ENCODE assay signal across 10 mouse cellular contexts in genomic region chr3:149233191-149233641, GRCm38 (mm10).
DNase-seq lines count a peak whose midpoint lies in the region; ATAC-seq lines count a peak whose summit lies in the region.
"Had no signal": no experiment of that assay in that cellular context is flagged by ENCODE, and none has a peak within 500 bp of the region (broad histone marks: within the 10 kb centered on the region; RNA-seq: fewer than 3 reads in every experiment).

No protein-coding gene starts in this region.

- no peak overlapping the region for H3K9ac ChIP-seq in kidney, embryonic 14.5 days (ENCODE audit: low read depth, low read length)
- H3K9ac ChIP-seq in stomach, embryonic 16.5 days (ENCODE audit: low read length) = no peak overlapping the region

- no peak for DNase-seq in kidney, adult 9 months
- DNase-seq in right cerebral cortex, adult 18-20 months = peak; percentile 76
- DNase-seq in right cerebral cortex, postnatal 14 days = no peak
- DNase-seq in layer of hippocampus, adult 9-10 months (ENCODE audit: low spot score) = peak; percentile 33
- DNase-seq in retina, embryonic 14.5 days (ENCODE audit: low spot score) = no peak
- DNase-seq in ovary, postnatal 14 days (ENCODE audit: low spot score) = no peak
- DNase-seq: liver; thymus, postnatal 25 days had no signal

- peak overlapping the region; percentile 44; the same call in 1 of the 2 replicates for H3K27ac ChIP-seq in kidney, embryonic 14.5 days (ENCODE audit: low read depth, low read length)
- peak overlapping the region; percentile 76 for H3K27ac ChIP-seq in stomach, embryonic 16.5 days (ENCODE audit: low read length)

- no peaks in the 10 kb centered on the region for H3K9me3 ChIP-seq in kidney, embryonic 14.5 days (ENCODE audit: control insufficient read depth, low read length)
- no peaks in the 10 kb centered on the region for H3K9me3 ChIP-seq in stomach, embryonic 16.5 days (replicated peaks; ENCODE audit: control insufficient read depth, low read length)

- ATAC-seq in kidney, embryonic 14.5 days (ENCODE audit: low FRiP score, low TSS enrichment) = peak; percentile 72; the same call in 1 of the 2 replicates
- ATAC-seq in stomach, embryonic 16.5 days (ENCODE audit: insufficient read depth, low FRiP score) = peak; percentile 49; the same call in 1 of the 2 replicates

- H3K4me2 ChIP-seq in kidney, embryonic 14.5 days (replicated peaks; ENCODE audit: low read depth, low read length) = no peak overlapping the region
- no peak overlapping the region for H3K4me2 ChIP-seq in stomach, embryonic 16.5 days (ENCODE audit: low read depth, low read length)

- H3K27me3 ChIP-seq in kidney, embryonic 14.5 days (ENCODE audit: control insufficient read depth, insufficient read depth, low read length) = no peaks in the 10 kb centered on the region
- no peaks in the 10 kb centered on the region for H3K27me3 ChIP-seq in stomach, embryonic 16.5 days (ENCODE audit: control insufficient read depth, insufficient read depth, low read length)

- no peak overlapping the region for H3K4me3 ChIP-seq in kidney, embryonic 14.5 days (ENCODE audit: low read length)
- no peak overlapping the region for H3K4me3 ChIP-seq in stomach, embryonic 16.5 days (replicated peaks; ENCODE audit: low read length)

- no peaks in the 10 kb centered on the region for H3K4me1 ChIP-seq in kidney, embryonic 14.5 days (ENCODE audit: control insufficient read depth, insufficient read depth, low read length)
- peaks cover 7% of the 10 kb centered on the region; the same call in 1 of the 2 replicates for H3K4me1 ChIP-seq in stomach, embryonic 16.5 days (ENCODE audit: control insufficient read depth, insufficient read depth, low read length)

- 50% methylated on average over 7 of the region's 7 CpGs for WGBS in kidney, embryonic 14.5 days
- WGBS in stomach, embryonic 16.5 days = 47% methylated on average over 7 of the region's 7 CpGs

- H3K36me3 ChIP-seq in kidney, embryonic 14.5 days (ENCODE audit: control insufficient read depth, insufficient read depth, low read length) = no peaks in the 10 kb centered on the region
- no peaks in the 10 kb centered on the region for H3K36me3 ChIP-seq in stomach, embryonic 16.5 days (ENCODE audit: control insufficient read depth, insufficient read depth, low read length)

Comparison
In these comparisons a context has a peak if more than half of its experiments do, and no peak if none do; other contexts are left out.
1. DNase-seq: peak in right cerebral cortex, adult 18-20 months (single experiment) and layer of hippocampus, adult 9-10 months (single experiment); none in kidney, adult 9 months (single experiment), right cerebral cortex, postnatal 14 days (single experiment), retina, embryonic 14.5 days (single experiment) and ovary, postnatal 14 days (single experiment).